Mouse (Mus musculus): Measurements from ENCODE around the gene Tsfm. TPM values are rescaled to one million over a fixed set of nuclear protein-coding genes. Genes with fewer than 3 reads are reported as not detected.

The Tsfm gene
- polyA plus RNA-seq, 1 experiment from 2014 or later = 91.4 TPM

- H3K36me3 ChIP-seq = peaks cover 30% of the 10 kb centered on the region
- peaks cover 20% of the 10 kb centered on the region for H3K4me1 ChIP-seq (replicated peaks)
- 5% methylated on average over 35 of the region's 35 CpGs for WGBS
- H3K9me3 ChIP-seq = no peaks in the 10 kb centered on the region
- peak overlapping the region; percentile 26; the same call in 1 of the 2 replicates for H3K4me3 ChIP-seq
- DNase-seq (ENCODE audit: low spot score) = no peak
- H3K27ac ChIP-seq = no peak overlapping the region
- peaks cover 65% of the 10 kb centered on the region for H3K27me3 ChIP-seq (ENCODE audit: insufficient read depth, poor library complexity, severe bottlenecking)
Measured at GRCm38 (mm10) chr10:127048608-127049394, 18.2 kb upstream of the Tsfm start.

- Histone ChIP-seq H3K9me3 (no peaks in the 10 kb centered on the region), H3K4me3 (peak within 1 kb of the TSS; percentile 26), H3K27me3 (ENCODE audit: insufficient read depth, poor library complexity, severe bottlenecking) (peaks cover 63% of the 10 kb centered on the region), H3K36me3 (peaks cover 31% of the 10 kb centered on the region), H3K4me1 (replicated peaks) (peaks cover 25% of the 10 kb centered on the region), H3K27ac (no peak within 1 kb of the TSS)
- no peak for DNase-seq (ENCODE audit: low spot score)
- WGBS = 31% methylated on average over 5 of the region's 5 CpGs
Measured at GRCm38 (mm10) chr10:127047954-127048353, 17.3 kb upstream of the Tsfm start, which contains the start of gene Cyp27b1. Gene Cyp27b1, plus strand, starts transcription at chr10:127048250.

GRCm38 (mm10) chr10:127043187-127043586 lies 12.5 kb upstream of the Tsfm start:
- 68% methylated on average over 6 of the region's 6 CpGs for WGBS

GRCm38 (mm10) chr10:127042468-127043115 lies 12.0 kb upstream of the Tsfm start:
- no peaks in the 10 kb centered on the region for H3K9me3 ChIP-seq
- peak overlapping the region; percentile 89 for H3K27ac ChIP-seq
- peaks cover 31% of the 10 kb centered on the region for H3K36me3 ChIP-seq
- no peak for DNase-seq (ENCODE audit: low spot score)
- H3K4me3 ChIP-seq = peak overlapping the region; percentile 83
- peaks cover 24% of the 10 kb centered on the region for H3K4me1 ChIP-seq (replicated peaks)
- H3K27me3 ChIP-seq (ENCODE audit: insufficient read depth, poor library complexity, severe bottlenecking) = peaks cover 28% of the 10 kb centered on the region
- 22% methylated on average over 5 of the region's 5 CpGs for WGBS

More at GRCm38 (mm10) chr10:127043187-127043586, 12.5 kb upstream of the Tsfm start:
- DNase-seq (ENCODE audit: low spot score) = no peak
- Histone ChIP-seq H3K4me3 (peak overlapping the region; percentile 83; the same call in 1 of the 2 replicates), H3K9me3 (no peaks in the 10 kb centered on the region), H3K36me3 (peaks cover 31% of the 10 kb centered on the region), H3K27me3 (ENCODE audit: insufficient read depth, poor library complexity, severe bottlenecking) (peaks cover 34% of the 10 kb centered on the region), H3K4me1 (replicated peaks) (peaks cover 25% of the 10 kb centered on the region), H3K27ac (no peak overlapping the region)

GRCm38 (mm10) chr10:127041774-127042338 lies 11.2 kb upstream of the Tsfm start:
- peaks cover 21% of the 10 kb centered on the region for H3K27me3 ChIP-seq (ENCODE audit: insufficient read depth, poor library complexity, severe bottlenecking)
- no peaks in the 10 kb centered on the region for H3K9me3 ChIP-seq
- under 1% methylated on average over 44 of the region's 44 CpGs for WGBS
- peak overlapping the region; percentile 89 for H3K27ac ChIP-seq
- H3K4me1 ChIP-seq (replicated peaks) = peaks cover 24% of the 10 kb centered on the region
- peak; percentile 94 for DNase-seq (ENCODE audit: low spot score)
- H3K36me3 ChIP-seq = peaks cover 31% of the 10 kb centered on the region
- peak overlapping the region; percentile 83 for H3K4me3 ChIP-seq

- Histone ChIP-seq H3K4me1 (replicated peaks) (peaks cover 24% of the 10 kb centered on the region), H3K27me3 (ENCODE audit: insufficient read depth, poor library complexity, severe bottlenecking) (peaks cover 18% of the 10 kb centered on the region), H3K4me3 (peak within 1 kb of the TSS; percentile 83), H3K27ac (peak within 1 kb of the TSS; percentile 89), H3K36me3 (peaks cover 28% of the 10 kb centered on the region), H3K9me3 (no peaks in the 10 kb centered on the region)
- under 1% methylated on average over 28 of the region's 28 CpGs for WGBS
- peak; percentile 66 for DNase-seq (ENCODE audit: low spot score)
Measured at GRCm38 (mm10) chr10:127041274-127041766, 10.7 kb upstream of the Tsfm start, which contains the start of the genes Mettl1 and Eef1akmt3. Gene Mettl1, plus strand, starts transcription at chr10:127041414. Gene Eef1akmt3, minus strand, starts transcription at chr10:127041513.

GRCm38 (mm10) chr10:127040569-127041214 lies 10.1 kb upstream of the Tsfm start:
- DNase-seq (ENCODE audit: low spot score) = no peak
- WGBS = 2% methylated on average over 20 of the region's 20 CpGs
- Histone ChIP-seq H3K4me3 (peak overlapping the region; percentile 83), H3K27ac (peak overlapping the region; percentile 89), H3K36me3 (peaks cover 23% of the 10 kb centered on the region), H3K4me1 (replicated peaks) (peaks cover 24% of the 10 kb centered on the region), H3K27me3 (ENCODE audit: insufficient read depth, poor library complexity, severe bottlenecking) (peaks cover 20% of the 10 kb centered on the region), H3K9me3 (no peaks in the 10 kb centered on the region)

GRCm38 (mm10) chr10:127037641-127038040 lies 7.0 kb upstream of the Tsfm start:
- Histone ChIP-seq H3K27ac (no peak overlapping the region), H3K9me3 (no peaks in the 10 kb centered on the region), H3K27me3 (ENCODE audit: insufficient read depth, poor library complexity, severe bottlenecking) (peaks cover 20% of the 10 kb centered on the region), H3K4me1 (replicated peaks) (peaks cover 17% of the 10 kb centered on the region), H3K4me3 (no peak overlapping the region), H3K36me3 (no peaks in the 10 kb centered on the region)
- WGBS = 72% methylated on average over 12 of the region's 12 CpGs
- DNase-seq (ENCODE audit: low spot score) = no peak

GRCm38 (mm10) chr10:127036273-127036672 lies 5.6 kb upstream of the Tsfm start:
- Histone ChIP-seq H3K9me3 (no peaks in the 10 kb centered on the region), H3K4me3 (no peak overlapping the region), H3K27ac (no peak overlapping the region), H3K27me3 (ENCODE audit: insufficient read depth, poor library complexity, severe bottlenecking) (peaks cover 20% of the 10 kb centered on the region), H3K4me1 (replicated peaks) (peaks cover 9% of the 10 kb centered on the region), H3K36me3 (no peaks in the 10 kb centered on the region)
- DNase-seq (ENCODE audit: low spot score) = no peak
- WGBS = 89% methylated on average over 12 of the region's 12 CpGs

GRCm38 (mm10) chr10:127033301-127033741 lies 2.7 kb upstream of the Tsfm start:
- peaks cover 12% of the 10 kb centered on the region for H3K36me3 ChIP-seq
- no peak overlapping the region for H3K4me3 ChIP-seq
- H3K9me3 ChIP-seq = no peaks in the 10 kb centered on the region
- H3K4me1 ChIP-seq (replicated peaks) = peaks cover 11% of the 10 kb centered on the region
- H3K27me3 ChIP-seq (ENCODE audit: insufficient read depth, poor library complexity, severe bottlenecking) = peaks cover 2% of the 10 kb centered on the region; the same call in 1 of the 2 replicates
- H3K27ac ChIP-seq = no peak overlapping the region
- DNase-seq (ENCODE audit: low spot score) = no peak
- 85% methylated on average over 8 of the region's 8 CpGs for WGBS

GRCm38 (mm10) chr10:127018422-127018821 lies 12.2 kb downstream of the Tsfm start:
- Histone ChIP-seq H3K27me3 (ENCODE audit: insufficient read depth, poor library complexity, severe bottlenecking) (no peaks in the 10 kb centered on the region), H3K36me3 (peaks cover 25% of the 10 kb centered on the region), H3K9me3 (no peaks in the 10 kb centered on the region), H3K27ac (no peak overlapping the region), H3K4me1 (replicated peaks) (peaks cover 6% of the 10 kb centered on the region; the same call in 1 of the 2 replicates), H3K4me3 (no peak overlapping the region)
- no peak for DNase-seq (ENCODE audit: low spot score)
- 85% methylated on average over 16 of the region's 16 CpGs for WGBS

- DNase-seq (ENCODE audit: low spot score) = no peak
- H3K27ac ChIP-seq = no peak overlapping the region
- peaks cover 12% of the 10 kb centered on the region for H3K36me3 ChIP-seq
- peaks cover 6% of the 10 kb centered on the region; the same call in 1 of the 2 replicates for H3K4me1 ChIP-seq (replicated peaks)
- H3K4me3 ChIP-seq = no peak overlapping the region
- no peaks in the 10 kb centered on the region for H3K9me3 ChIP-seq
- 26% methylated on average over 2 of the region's 2 CpGs for WGBS
- H3K27me3 ChIP-seq (ENCODE audit: insufficient read depth, poor library complexity, severe bottlenecking) = no peaks in the 10 kb centered on the region
Measured at GRCm38 (mm10) chr10:127017071-127017470, 13.6 kb downstream of the Tsfm start.
